ENCODE assay signal across 8 mouse cellular contexts in genomic region chr10:43477459-43477858, GRCm38 (mm10). TPM values are rescaled to one million over a fixed set of nuclear protein-coding genes. Genes with fewer than 3 reads are reported as not detected.
A peak's percentile ranks its signal among the peaks of the same experiment; 100 is the strongest.
DNase-seq lines count a peak whose midpoint lies in the region; ATAC-seq and TF ChIP-seq lines count a peak whose summit lies in the region.

No protein-coding gene starts in this region.

- H3K4me1 ChIP-seq in lung, adult 2 months (ENCODE audit: control insufficient read depth, insufficient read depth, low read length), result peaks cover 5% of the 10 kb centered on the region; the same call in 1 of the 2 replicates
- no peaks in the 10 kb centered on the region for H3K4me1 ChIP-seq in embryonic facial prominence, embryonic 11.5 days (ENCODE audit: control insufficient read depth, insufficient read depth, low read length)
- H3K4me1 ChIP-seq in intestine, postnatal 0 days (replicated peaks; ENCODE audit: control insufficient read depth, insufficient read depth, low read length), result no peaks in the 10 kb centered on the region

- no peak for TF ChIP-seq POLR2A in lung, adult 2 months (IDR thresholded peaks at IDR 0.05; ENCODE audit: borderline replicate concordance, extremely low read depth, low read depth, low read length)

- H3K4me2 ChIP-seq in embryonic facial prominence, embryonic 11.5 days (ENCODE audit: low read depth, low read length), result peak overlapping the region; percentile 94
- H3K4me2 ChIP-seq in intestine, postnatal 0 days (replicated peaks; ENCODE audit: low read depth), result peak overlapping the region; percentile 97

- no peaks in the 10 kb centered on the region for H3K9me3 ChIP-seq in embryonic facial prominence, embryonic 11.5 days (replicated peaks; ENCODE audit: control insufficient read depth, low read length)
- no peaks in the 10 kb centered on the region for H3K9me3 ChIP-seq in intestine, postnatal 0 days (ENCODE audit: control insufficient read depth)

- H3K27me3 ChIP-seq in embryonic facial prominence, embryonic 11.5 days (ENCODE audit: control insufficient read depth, insufficient read depth, low read length), result no peaks in the 10 kb centered on the region
- no peaks in the 10 kb centered on the region for H3K27me3 ChIP-seq in intestine, postnatal 0 days (replicated peaks; ENCODE audit: control insufficient read depth, insufficient read depth, low read length)

- no peak for TF ChIP-seq CTCF in lung, adult 2 months (IDR thresholded peaks at IDR 0.05; ENCODE audit: insufficient read depth, low read length)
- no peak for TF ChIP-seq CTCF in intestine, postnatal 0 days (IDR thresholded peaks at IDR 0.05; ENCODE audit: low read depth)

- DNase-seq in lung, adult 2 months, result no peak
- DNase-seq in lung, postnatal 25 days (ENCODE audit: low spot score), result no peak
- peak; percentile 40 for DNase-seq in embryonic facial prominence, embryonic 11.5 days (ENCODE audit: low spot score)
- DNase-seq in retina, embryonic 14.5 days (ENCODE audit: low spot score), result peak; percentile 39
- DNase-seq in adrenal gland, postnatal 36 days, result no peak
- DNase-seq in layer of hippocampus, postnatal 36 days, result no peak
- DNase-seq in kidney, adult 18-20 months, result no peak

- peak overlapping the region; percentile 46 for H3K9ac ChIP-seq in embryonic facial prominence, embryonic 11.5 days (replicated peaks; ENCODE audit: low read length)
- H3K9ac ChIP-seq in intestine, postnatal 0 days (ENCODE audit: low read depth, low read length), result no peak overlapping the region

- WGBS in lung, adult 2 months, result 50% methylated on average over 9 of the region's 9 CpGs
- WGBS in embryonic facial prominence, embryonic 11.5 days, result 6% methylated on average over 9 of the region's 9 CpGs
- 41% methylated on average over 9 of the region's 9 CpGs for WGBS in intestine, postnatal 0 days

- no peak overlapping the region for H3K27ac ChIP-seq in embryonic facial prominence, embryonic 11.5 days (replicated peaks; ENCODE audit: low read depth, low read length)
- no peak overlapping the region for H3K27ac ChIP-seq in intestine, postnatal 0 days (ENCODE audit: low read depth, low read length)

- H3K4me3 ChIP-seq in lung, adult 2 months (replicated peaks; ENCODE audit: extremely low read depth, low read depth, low read length), result peak overlapping the region; percentile 39
- peak overlapping the region; percentile 89 for H3K4me3 ChIP-seq in embryonic facial prominence, embryonic 11.5 days (ENCODE audit: low read depth, low read length)
- peak overlapping the region; percentile 84; the same call in 1 of the 2 replicates for H3K4me3 ChIP-seq in intestine, postnatal 0 days (ENCODE audit: low read depth, low read length)

- no peak for ATAC-seq in embryonic facial prominence, embryonic 11.5 days (replicated peaks; ENCODE audit: insufficient number of reproducible peaks, low FRiP score, low TSS enrichment, low read depth)
- ATAC-seq in intestine, postnatal 0 days, result no peak

- no peaks in the 10 kb centered on the region for H3K36me3 ChIP-seq in embryonic facial prominence, embryonic 11.5 days (replicated peaks; ENCODE audit: control insufficient read depth, insufficient read depth, low read depth, low read length)
- H3K36me3 ChIP-seq in intestine, postnatal 0 days (ENCODE audit: control insufficient read depth, insufficient read depth), result no peaks in the 10 kb centered on the region

RNA-seq across cellular contexts. Expression of gene Bend3, which starts 1.2 kb away (rescaled TPM):
- 3.1 and 4.0 TPM in 2 replicates for polyA plus RNA-seq in lung, adult 2 months (2012; rRNA removed)
- polyA plus RNA-seq in embryonic facial prominence, embryonic 11.5 days (2014; fragmentation: Nextera tagmentation; extraction: Ambion mirVana), result 6.9 and 7.1 TPM in 2 replicates
- 0.86 and 0.98 TPM in 2 replicates for polyA plus RNA-seq in intestine, postnatal 0 days (2015; fragmentation: Nextera tagmentation; extraction: Ambion mirVana)
- 1 to 10 TPM; 6.1 to 6.2 TPM for total RNA-seq in adrenal gland, postnatal 36 days (2021)
- total RNA-seq in layer of hippocampus, postnatal 36 days (2021), result 1 to 10 TPM; 5.1 to 5.4 TPM

RNA-seq across cellular contexts. Expression of gene Gm9803, which starts 46.4 kb away (rescaled TPM):
- 44.3 and 73.8 TPM in 2 replicates for polyA plus RNA-seq in lung, adult 2 months (2012; rRNA removed)
- 10.8 and 13.8 TPM in 2 replicates for polyA plus RNA-seq in embryonic facial prominence, embryonic 11.5 days (2014; fragmentation: Nextera tagmentation; extraction: Ambion mirVana)
- 13.2 and 14.8 TPM in 2 replicates for polyA plus RNA-seq in intestine, postnatal 0 days (2015; fragmentation: Nextera tagmentation; extraction: Ambion mirVana)
- 10 to 100 TPM in 1 of 2 experiments, not detected in 1; 12.0 TPM for total RNA-seq in adrenal gland, postnatal 36 days (2021)
- 1 to 10 TPM; 3.2 to 7.6 TPM for total RNA-seq in layer of hippocampus, postnatal 36 days (2021)

Comparison
In these comparisons a context has a peak if more than half of its experiments do, and no peak if none do; other contexts are left out.
1. DNase-seq: peak in embryonic facial prominence, embryonic 11.5 days (single experiment) and retina, embryonic 14.5 days (single experiment); none in lung, adult 2 months (single experiment), lung, postnatal 25 days (single experiment), adrenal gland, postnatal 36 days (0 of 2), layer of hippocampus, postnatal 36 days (0 of 2) and kidney, adult 18-20 months (single experiment).
2. H3K4me3 ChIP-seq: peak in every context shown above with its lines; median percentile 89 in embryonic facial prominence, embryonic 11.5 days; 84 in intestine, postnatal 0 days; 39 in lung, adult 2 months.